Mouse (Mus musculus) cerebellum, adult 2 months (tissue): ENCODE results near the gene Wnt11. TPM values are rescaled to one million over a fixed set of nuclear protein-coding genes. Genes with fewer than 3 reads are reported as not detected.

Source experiments
- DNase-seq, 2 experiments: peaks; one replicate each; pipeline ENCODE4 v3.0.0; 2021
- H3K27ac ChIP-seq: fragments of 200-500 bp; 2 replicates; pipeline ENCODE4 v1.5.1; 2012; ENCODE audit warnings: low read length, control low read depth, inconsistent platforms; ENCODE audit not compliant: insufficient read depth
- H3K27me3 ChIP-seq: fragments of 200-500 bp; 2 replicates; pipeline ENCODE4 v1.6.1; 2012; ENCODE audit warnings: inconsistent platforms, mild to moderate bottlenecking, low read length, moderate library complexity; ENCODE audit not compliant: control insufficient read depth, insufficient read depth
- H3K4me1 ChIP-seq: fragments of 200-500 bp; 2 replicates; pipeline ENCODE4 v1.6.1; 2011; ENCODE audit warnings: low read length; ENCODE audit not compliant: control insufficient read depth, insufficient read depth
- H3K4me3 ChIP-seq: fragments of 200-500 bp; replicated peaks from 2 replicates; pipeline ENCODE3; 2011; ENCODE audit warnings: mild to moderate bottlenecking, low read depth, low read length, control low read depth; ENCODE audit not compliant: insufficient read depth
- CTCF ChIP-seq: fragments of 200-500 bp; IDR thresholded peaks from 2 replicates; pipeline ENCODE4 v1.5.1; 2011; ENCODE audit warnings: low read depth, mild to moderate bottlenecking, control low read depth, low read length, moderate library complexity, borderline replicate concordance; ENCODE audit not compliant: insufficient read depth
- POLR2A ChIP-seq: fragments of 200-500 bp; IDR thresholded peaks from 2 replicates; pipeline ENCODE4 v1.6.1; 2011; ENCODE audit warnings: low read length, control low read depth, borderline replicate concordance; ENCODE audit not compliant: insufficient read depth
- WGBS: fragments of 180-500 bp; shearing (Covaris S2); methylation state at CpG from one replicate; pipeline ENCODE4 v1.1.7; 2018; 5-methylcytosine and 5-hydroxymethylcytosine counted together
- polyA plus RNA-seq: library from polyadenylated mRNA; depleted of rRNA; stranded (reverse); fragments of >200 nt; gene quantifications from 2 replicates; pipeline ENCODE4 v1.2.3, GENCODE M21; 2012

The Wnt11 gene
- polyA plus RNA-seq, 1 experiment, result 1.5 TPM

- no peak overlapping the region for H3K4me3 ChIP-seq
- H3K4me1 ChIP-seq, result no peaks in the 10 kb centered on the region
- TF ChIP-seq POLR2A, result no peak
- no peak for TF ChIP-seq CTCF
- no peak overlapping the region for H3K27ac ChIP-seq
- no peaks in the 10 kb centered on the region; the same call in 1 of the 2 replicates for H3K27me3 ChIP-seq
- no peak for DNase-seq
- WGBS, result 88% methylated on average over 3 of the region's 3 CpGs
Observed at GRCm38 (mm10) chr7:98842997-98843396, 8.1 kb downstream of the Wnt11 start.

GRCm38 (mm10) chr7:98843649-98844048 is 8.7 kb downstream of the Wnt11 start:
- WGBS, result 54% methylated on average over 7 of the region's 7 CpGs
- Histone ChIP-seq H3K4me1 (no peaks in the 10 kb centered on the region), H3K4me3 (no peak overlapping the region), H3K27ac (no peak overlapping the region), H3K27me3 (no peaks in the 10 kb centered on the region; the same call in 1 of the 2 replicates)
- no peak for TF ChIP-seq CTCF
- no peak for TF ChIP-seq POLR2A
- DNase-seq, result no peak

GRCm38 (mm10) chr7:98848899-98849640 is 14.2 kb downstream of the Wnt11 start:
- H3K27me3 ChIP-seq, result no peaks in the 10 kb centered on the region
- no peak for DNase-seq
- no peak overlapping the region for H3K27ac ChIP-seq
- no peak overlapping the region for H3K4me3 ChIP-seq
- no peaks in the 10 kb centered on the region for H3K4me1 ChIP-seq
- TF ChIP-seq CTCF (no peak), POLR2A (no peak)
- 87% methylated on average over 8 of the region's 8 CpGs for WGBS

- H3K4me1 ChIP-seq, result no peaks in the 10 kb centered on the region
- no peak for DNase-seq
- TF ChIP-seq CTCF, result no peak
- no peak for TF ChIP-seq POLR2A
- 97% methylated on average over 5 of the region's 5 CpGs for WGBS
- no peak overlapping the region for H3K27ac ChIP-seq
- H3K4me3 ChIP-seq, result no peak overlapping the region
- no peaks in the 10 kb centered on the region for H3K27me3 ChIP-seq
Observed at GRCm38 (mm10) chr7:98850388-98850787, 15.5 kb downstream of the Wnt11 start.

- Histone ChIP-seq H3K4me3 (no peak overlapping the region), H3K27me3 (no peaks in the 10 kb centered on the region), H3K4me1 (no peaks in the 10 kb centered on the region), H3K27ac (no peak overlapping the region)
- 42% methylated on average over 9 of the region's 9 CpGs for WGBS
- TF ChIP-seq CTCF (no peak), POLR2A (no peak)
- DNase-seq, result no peak
Observed at GRCm38 (mm10) chr7:98851220-98851619, 16.3 kb downstream of the Wnt11 start.

- TF ChIP-seq CTCF (no peak), POLR2A (no peak)
- WGBS, result 81% methylated on average over 18 of the region's 18 CpGs
- Histone ChIP-seq H3K4me1 (no peaks in the 10 kb centered on the region), H3K27me3 (no peaks in the 10 kb centered on the region), H3K4me3 (no peak overlapping the region), H3K27ac (no peak overlapping the region)
- DNase-seq, result no peak
Observed at GRCm38 (mm10) chr7:98852950-98853650, 18.2 kb downstream of the Wnt11 start.

GRCm38 (mm10) chr7:98853806-98854205 is 18.9 kb downstream of the Wnt11 start:
- no peaks in the 10 kb centered on the region for H3K4me1 ChIP-seq
- TF ChIP-seq POLR2A, result no peak
- no peak for DNase-seq
- H3K27ac ChIP-seq, result no peak overlapping the region
- WGBS, result 87% methylated on average over 6 of the region's 6 CpGs
- no peak overlapping the region for H3K4me3 ChIP-seq
- no peaks in the 10 kb centered on the region for H3K27me3 ChIP-seq

GRCm38 (mm10) chr7:98855388-98855787 is 20.5 kb downstream of the Wnt11 start:
- H3K4me1 ChIP-seq, result no peaks in the 10 kb centered on the region
- TF ChIP-seq CTCF, result no peak
- TF ChIP-seq POLR2A, result no peak
- 97% methylated on average over 2 of the region's 2 CpGs for WGBS
- H3K27me3 ChIP-seq, result no peaks in the 10 kb centered on the region
- no peak for DNase-seq
- no peak overlapping the region for H3K4me3 ChIP-seq
- no peak overlapping the region for H3K27ac ChIP-seq
